Mouse (Mus musculus) lung, adult 2 months (tissue): ENCODE data around the gene Mgat5b.

Experiments
- CTCF ChIP-seq: fragments of 200-500 bp; IDR thresholded peaks from 2 replicates; pipeline ENCODE4 v1.5.1; 2011; ENCODE audit warnings: mild to moderate bottlenecking, low read length, control low read depth; ENCODE audit not compliant: insufficient read depth
- POLR2A ChIP-seq: fragments of 200-500 bp; IDR thresholded peaks from 2 replicates; pipeline ENCODE4 v1.6.1; 2011; ENCODE audit warnings: low read depth, mild to moderate bottlenecking, control low read depth, low read length, borderline replicate concordance; ENCODE audit errors: extremely low read depth

DNA sequence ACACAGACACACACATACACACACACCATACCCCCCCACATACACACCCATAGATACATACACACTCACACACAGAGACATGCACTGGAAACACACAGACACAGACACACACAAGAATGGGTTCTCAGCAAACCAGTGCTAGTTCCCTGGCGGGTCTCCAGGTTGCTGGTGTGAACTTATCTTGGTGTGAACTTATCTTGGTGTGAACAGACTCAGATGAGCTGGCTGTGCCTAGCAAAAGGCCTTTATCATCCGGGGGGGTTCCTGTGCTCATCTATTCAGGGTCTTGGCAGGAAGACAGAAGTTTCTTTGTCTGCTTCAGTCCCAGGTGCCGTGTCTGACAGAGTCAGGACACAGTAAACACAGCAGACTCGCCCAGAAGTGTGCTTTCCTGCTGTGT is 25.7 kb downstream of the Mgat5b start:
- TF ChIP-seq POLR2A: no peak
- TF ChIP-seq CTCF: no peak
